Mouse (Mus musculus) stomach, adult 2 months (tissue): ENCODE measurements around the gene Msantd2. TPM values are rescaled to one million over a fixed set of nuclear protein-coding genes. Genes with fewer than 3 reads are reported as not detected.

Experiments
- polyA plus RNA-seq: library from polyadenylated mRNA; depleted of rRNA; stranded (reverse); fragments of >200 nt; gene quantifications from 2 replicates; pipeline ENCODE4 v1.2.3, GENCODE M21; 2012; rRNA removed

Msantd2 gene
- polyA plus RNA-seq: 4.1 and 4.9 TPM in 2 replicates

GRCm38 (mm10) chr9:37488611-37489396 is at the start of gene Msantd2:
TSS of gene Msantd2 (plus strand) at chr9:37489319.

GRCm38 (mm10) chr9:37527396-37528224 is 38.5 kb downstream of the Msantd2 start, which contains the start of gene Esam:
TSS of gene Esam (plus strand) at chr9:37528078.

DNA sequence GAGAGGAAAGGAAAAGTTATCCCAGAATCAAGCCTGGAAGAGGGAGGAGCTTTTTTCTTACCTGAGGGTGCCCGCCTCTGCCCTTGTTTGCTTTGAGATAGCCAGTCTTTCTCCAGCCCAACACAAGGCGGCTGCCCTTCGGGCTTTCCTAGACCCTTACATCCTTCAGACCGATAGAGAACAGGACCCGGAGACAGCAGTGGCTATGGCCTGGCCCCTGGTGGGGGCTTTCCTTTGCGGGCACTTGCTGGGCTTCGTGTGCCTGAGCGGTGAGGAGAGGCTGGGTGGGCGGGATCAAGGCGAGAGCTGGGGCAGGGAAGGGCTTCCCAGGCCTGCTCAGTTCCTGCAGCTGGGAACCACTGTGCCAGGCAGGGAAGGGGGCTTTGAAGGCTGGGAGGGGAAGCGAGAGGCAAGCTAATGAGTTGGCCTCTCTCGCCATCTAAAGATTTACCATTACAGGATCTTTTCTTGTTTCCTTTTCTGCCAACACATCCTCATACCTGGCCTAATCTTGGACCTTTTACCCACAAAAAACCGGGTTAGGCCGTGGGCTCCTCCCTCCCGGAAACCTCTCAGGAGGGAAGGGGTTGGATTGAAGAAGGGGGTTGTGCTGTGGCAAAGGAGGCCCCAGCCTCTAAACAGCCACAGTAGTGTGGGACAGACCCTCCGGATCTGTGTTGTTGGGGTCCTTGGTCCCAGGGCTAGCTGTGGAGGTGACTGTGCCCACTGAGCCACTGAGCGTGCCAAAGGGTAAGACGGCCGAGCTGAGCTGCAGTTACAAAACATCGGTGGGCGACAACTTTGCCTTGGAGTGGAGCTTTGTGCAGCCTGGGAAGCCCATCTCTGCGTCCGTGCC is 50.3 kb downstream of the Msantd2 start, which contains the start of gene Vsig2:
TSS of gene Vsig2 (plus strand) at position 86 of the 856 bp plus-strand sequence.

DNA sequence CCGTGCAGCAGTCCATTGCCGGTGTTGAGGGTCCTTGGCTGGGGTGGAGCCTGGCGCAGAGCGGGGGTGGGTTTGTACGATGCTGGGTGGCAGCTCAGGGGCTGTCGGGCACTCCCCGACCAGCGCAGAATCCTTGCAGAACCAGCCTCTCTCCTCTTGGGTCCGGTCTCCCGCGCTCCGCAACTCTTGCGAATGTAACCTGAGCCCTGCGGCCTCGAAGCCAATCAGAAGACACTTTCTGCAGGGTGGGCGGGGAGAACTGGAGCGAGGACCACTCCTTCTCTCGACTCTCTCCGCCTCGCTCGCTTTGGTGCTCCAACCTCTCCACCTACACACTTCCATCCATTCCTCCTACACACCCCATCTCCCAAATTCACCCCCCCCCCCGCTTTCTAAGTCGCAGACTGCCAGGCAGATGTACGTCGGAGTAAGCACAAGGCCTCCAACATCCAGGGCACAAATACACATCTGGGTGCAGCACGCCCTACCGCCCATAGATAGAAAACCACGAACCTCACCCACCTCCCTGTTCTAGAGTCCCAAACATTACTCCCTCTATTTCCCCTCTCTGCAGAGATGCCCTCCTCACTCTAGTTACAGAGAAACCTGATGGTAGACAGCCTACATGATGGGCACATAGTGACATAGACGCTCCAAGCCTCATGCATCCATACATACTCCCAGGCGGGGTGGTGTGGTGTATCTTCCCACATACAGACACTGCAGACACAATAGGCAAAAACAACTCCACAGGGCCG is 63.6 kb downstream of the Msantd2 start, which contains the start of gene Nrgn:
TSS of gene Nrgn (minus strand) at position 369 of the 758 bp plus-strand sequence.

GRCm38 (mm10) chr9:37554838-37555748 is 66.0 kb downstream of the Msantd2 start, which contains the start of gene Siae:
TSS of gene Siae (plus strand) at chr9:37555698.

Other genes with a start within 250 kb of the Msantd2 start
- 0.88 and 1.4 TPM in 2 replicates for gene Slc37a2, start 233.6 kb upstream of the Msantd2 start, polyA plus RNA-seq
- 0.43 and 0.65 TPM in 2 replicates for gene Ccdc15, start 140.9 kb upstream of the Msantd2 start, polyA plus RNA-seq
- gene Hepacam, start 122.0 kb upstream of the Msantd2 start, polyA plus RNA-seq: 0.17 and 0.24 TPM in 2 replicates
- 9.1 TPM in 2 replicates for gene Robo4, start 87.4 kb upstream of the Msantd2 start, polyA plus RNA-seq
- 0.36 and 0.38 TPM in 2 replicates for gene Robo3, start 56.1 kb upstream of the Msantd2 start, polyA plus RNA-seq
- gene Esam, start 38.8 kb downstream of the Msantd2 start, polyA plus RNA-seq: 21.5 and 24.7 TPM in 2 replicates
- gene Vsig2, start 49.9 kb downstream of the Msantd2 start, polyA plus RNA-seq: 434 and 485 TPM in 2 replicates
- gene Nrgn, start 63.6 kb downstream of the Msantd2 start, polyA plus RNA-seq: 3.1 and 4.8 TPM in 2 replicates
- gene Siae, start 66.4 kb downstream of the Msantd2 start, polyA plus RNA-seq: 0.99 and 1.4 TPM in 2 replicates
- 0.18 and 0.34 TPM in 2 replicates for gene Spa17, start 124.4 kb downstream of the Msantd2 start, polyA plus RNA-seq
- gene Tbrg1, start 168.0 kb downstream of the Msantd2 start, polyA plus RNA-seq: 24.2 and 26.7 TPM in 2 replicates
- gene Panx3, start 179.9 kb downstream of the Msantd2 start, polyA plus RNA-seq: not detected in 2 replicates
- gene Olfr160, start 226.9 kb downstream of the Msantd2 start, polyA plus RNA-seq: not detected in 2 replicates